Mouse (Mus musculus) lung, embryonic 14.5 days (tissue): Measurements from ENCODE around the gene Tmem128. TPM values are rescaled to one million over a fixed set of nuclear protein-coding genes. Genes with fewer than 3 reads are reported as not detected.

ENCODE experiments used
- ATAC-seq: fragments of 200-750 bp; cut with Nextera tagmentation; 2 replicates; pipeline ENCODE4 v1.8.0; 2017; ENCODE audit warnings: mild to moderate bottlenecking, moderate TSS enrichment, moderate library complexity; ENCODE audit not compliant: insufficient read depth
- DNase-seq: peaks from one replicate; pipeline ENCODE4 v3.0.0-alpha.2; 2015
- H3K27ac ChIP-seq: fragments of 300-500 bp; sonication (generic); 2 replicates; pipeline ENCODE4 v1.5.1; 2014; ENCODE audit warnings: low read depth, mild to moderate bottlenecking, moderate library complexity
- H3K27me3 ChIP-seq: fragments of 300-500 bp; sonication (generic); 2 replicates; pipeline ENCODE4 v1.6.1; 2014; ENCODE audit warnings: low read length, control low read depth; ENCODE audit not compliant: insufficient read depth
- H3K36me3 ChIP-seq: fragments of 300-500 bp; sonication (generic); 2 replicates; pipeline ENCODE4 v1.6.1; 2014; ENCODE audit warnings: control low read depth; ENCODE audit not compliant: insufficient read depth
- H3K4me1 ChIP-seq: fragments of 300-500 bp; sonication (generic); 2 replicates; pipeline ENCODE4 v1.6.1; 2014; ENCODE audit warnings: antibody characterized with exemption, control low read depth; ENCODE audit not compliant: insufficient read depth
- H3K4me2 ChIP-seq: fragments of 300-500 bp; sonication (generic); 2 replicates; pipeline ENCODE4 v1.6.1; 2014; ENCODE audit warnings: mild to moderate bottlenecking
- H3K4me3 ChIP-seq: fragments of 300-500 bp; sonication (generic); 2 replicates; pipeline ENCODE4 v1.5.1; 2014; ENCODE audit warnings: low read depth, low read length
- H3K9ac ChIP-seq: fragments of 300-500 bp; sonication (generic); 2 replicates; pipeline ENCODE4 v1.6.1; 2014
- H3K9me3 ChIP-seq: fragments of 300-500 bp; sonication (generic); 2 replicates; pipeline ENCODE4 v1.6.1; 2016; ENCODE audit warnings: low read depth, low read length, control low read depth
- CTCF ChIP-seq: IDR thresholded peaks from 2 replicates; pipeline ENCODE4 v1.5.1; 2016; ENCODE audit warnings: antibody characterized with exemption, low read depth
- WGBS: fragments of 180-500 bp; shearing (Covaris S2); extraction: QIAGEN DNeasy Blood & Tissue Kit; methylation state at CpG from one replicate; pipeline ENCODE4 v1.1.7; 2014; 5-methylcytosine and 5-hydroxymethylcytosine counted together
- polyA plus RNA-seq: library from polyadenylated mRNA; unstranded; fragments of >200 nt; fragmentation: Nextera tagmentation; extraction: Ambion mirVana; gene quantifications from 2 replicates; pipeline ENCODE4 v1.2.1, GENCODE M21; 2014

Gene Tmem128
- polyA plus RNA-seq, 1 experiment from 2014 or later: 78.9 TPM

DNA sequence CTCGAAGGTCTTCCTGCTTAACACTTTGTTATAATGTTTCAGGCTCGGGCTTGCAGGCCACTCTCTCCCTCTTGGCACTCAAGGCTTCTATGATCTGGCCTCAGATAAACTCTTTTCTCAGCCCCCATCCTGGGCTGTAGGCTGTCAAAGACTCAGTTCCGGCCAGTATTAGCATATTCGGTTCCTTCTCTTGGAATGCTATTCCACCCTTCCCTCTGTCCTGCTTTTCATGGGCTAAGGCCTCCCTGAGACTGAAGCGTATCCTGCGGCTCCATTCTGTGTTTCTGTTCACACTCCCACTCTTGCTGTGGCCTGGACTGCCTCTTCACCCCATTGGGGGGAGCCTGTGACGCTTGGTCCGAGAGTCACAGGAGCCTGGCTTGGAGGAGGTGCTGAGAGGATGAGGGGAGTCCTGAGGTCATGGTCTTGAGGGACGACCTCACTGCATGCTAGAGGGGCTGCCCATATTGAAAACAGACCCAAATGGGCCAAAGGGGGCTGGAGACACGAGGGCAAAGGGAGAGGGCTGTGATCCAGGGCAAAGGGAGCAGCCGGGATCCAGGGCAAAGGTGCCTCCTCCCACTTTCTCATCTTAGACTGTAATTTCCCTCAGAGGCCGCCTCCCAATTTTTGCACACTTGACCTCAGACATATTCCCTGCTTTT, 18.1 kb downstream of the Tmem128 start:
- Histone ChIP-seq H3K4me3 (no peak overlapping the region), H3K27ac (no peak overlapping the region), H3K4me1 (no peaks in the 10 kb centered on the region), H3K9ac (no peak overlapping the region), H3K36me3 (no peaks in the 10 kb centered on the region), H3K9me3 (no peaks in the 10 kb centered on the region), H3K27me3 (peaks cover 46% of the 10 kb centered on the region), H3K4me2 (no peak overlapping the region; the same call in 1 of the 2 replicates)
- no peak for TF ChIP-seq CTCF
- no peak for ATAC-seq
- 13% methylated on average over 12 of the region's 12 CpGs for WGBS
- no peak for DNase-seq

DNA sequence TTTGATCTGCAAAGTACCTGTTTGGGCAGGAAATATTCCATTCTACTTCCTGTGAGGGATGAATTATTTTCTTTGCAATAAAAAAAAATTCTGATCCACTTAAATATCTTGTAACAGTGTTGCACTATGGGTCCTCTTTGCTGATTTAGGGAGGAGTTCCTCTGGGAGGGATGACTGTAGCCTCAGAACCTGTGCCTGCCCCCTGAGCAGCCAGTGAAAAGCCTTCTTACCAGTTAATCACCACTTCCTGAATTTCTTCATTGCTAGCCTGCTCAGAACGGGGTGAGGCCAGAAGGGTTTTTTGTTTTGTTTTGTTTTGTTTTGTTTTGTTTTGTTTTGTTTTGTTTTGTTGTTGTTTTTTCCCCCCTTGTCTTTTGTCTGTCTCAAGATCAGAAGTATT, 20.1 kb downstream of the Tmem128 start:
- Histone ChIP-seq H3K4me1 (no peaks in the 10 kb centered on the region), H3K9me3 (no peaks in the 10 kb centered on the region), H3K4me3 (no peak overlapping the region), H3K9ac (no peak overlapping the region), H3K27ac (no peak overlapping the region), H3K4me2 (no peak overlapping the region), H3K36me3 (no peaks in the 10 kb centered on the region), H3K27me3 (peaks cover 44% of the 10 kb centered on the region)
- WGBS: 18% methylated on average over 1 of the region's 1 CpGs
- DNase-seq (no peak), ATAC-seq (no peak)
- no peak for TF ChIP-seq CTCF

DNA sequence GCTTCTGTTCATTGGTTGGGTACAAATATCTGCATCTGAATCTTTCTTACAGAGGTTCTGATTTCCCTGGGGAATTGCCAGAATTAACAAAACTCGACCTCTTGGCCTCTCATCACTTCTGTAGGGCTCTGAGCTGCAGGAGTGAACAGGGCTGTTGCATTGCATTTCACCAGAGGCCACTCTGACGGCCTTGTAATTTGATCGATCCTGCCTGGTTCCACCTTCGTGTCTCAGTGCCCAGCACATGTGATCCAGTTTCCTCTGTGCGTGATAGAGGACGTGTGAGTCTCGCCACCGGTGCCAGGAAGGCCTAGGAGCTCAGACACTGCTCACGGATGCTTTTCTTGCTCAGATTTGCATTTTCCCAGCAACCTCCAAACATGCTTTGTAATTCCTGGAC, 25.7 kb downstream of the Tmem128 start:
- no peak for ATAC-seq
- H3K27ac ChIP-seq: no peak overlapping the region

DNA sequence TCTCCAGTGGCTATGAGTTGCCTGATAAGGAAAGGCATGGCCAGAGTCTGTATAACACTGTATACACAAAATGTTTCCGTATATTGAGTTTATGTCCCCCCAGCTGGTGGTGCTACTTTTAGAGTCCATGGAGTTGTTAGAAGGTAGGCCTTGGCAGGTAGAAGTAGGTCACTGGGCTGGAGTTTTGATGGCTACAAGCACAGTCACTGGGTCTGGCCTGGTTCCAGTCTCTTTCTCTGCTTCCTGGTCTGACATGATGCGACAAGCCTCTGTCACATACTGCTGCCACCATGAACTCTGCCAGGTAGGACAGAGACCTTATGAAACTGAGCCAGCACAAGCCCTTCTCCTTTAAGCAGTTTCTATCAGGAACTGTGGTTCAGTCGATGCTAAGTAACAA, 28.5 kb downstream of the Tmem128 start:
- no peak for ATAC-seq
- WGBS: 80% methylated on average over 3 of the region's 3 CpGs
- DNase-seq: no peak
- Histone ChIP-seq H3K4me2 (no peak overlapping the region), H3K27me3 (no peaks in the 10 kb centered on the region), H3K9ac (no peak overlapping the region), H3K9me3 (no peaks in the 10 kb centered on the region), H3K4me1 (no peaks in the 10 kb centered on the region), H3K36me3 (no peaks in the 10 kb centered on the region), H3K4me3 (no peak overlapping the region), H3K27ac (no peak overlapping the region)
- no peak for TF ChIP-seq CTCF

More for the DNA sequence above, 25.7 kb downstream of the Tmem128 start:
- DNase-seq: no peak
- no peaks in the 10 kb centered on the region for H3K9me3 ChIP-seq
- no peak for TF ChIP-seq CTCF
- H3K4me2 ChIP-seq: no peak overlapping the region
- no peaks in the 10 kb centered on the region for H3K27me3 ChIP-seq
- no peaks in the 10 kb centered on the region for H3K4me1 ChIP-seq
- 60% methylated on average over 9 of the region's 9 CpGs for WGBS
- no peaks in the 10 kb centered on the region for H3K36me3 ChIP-seq
- no peak overlapping the region for H3K9ac ChIP-seq
- H3K4me3 ChIP-seq: no peak overlapping the region

DNA sequence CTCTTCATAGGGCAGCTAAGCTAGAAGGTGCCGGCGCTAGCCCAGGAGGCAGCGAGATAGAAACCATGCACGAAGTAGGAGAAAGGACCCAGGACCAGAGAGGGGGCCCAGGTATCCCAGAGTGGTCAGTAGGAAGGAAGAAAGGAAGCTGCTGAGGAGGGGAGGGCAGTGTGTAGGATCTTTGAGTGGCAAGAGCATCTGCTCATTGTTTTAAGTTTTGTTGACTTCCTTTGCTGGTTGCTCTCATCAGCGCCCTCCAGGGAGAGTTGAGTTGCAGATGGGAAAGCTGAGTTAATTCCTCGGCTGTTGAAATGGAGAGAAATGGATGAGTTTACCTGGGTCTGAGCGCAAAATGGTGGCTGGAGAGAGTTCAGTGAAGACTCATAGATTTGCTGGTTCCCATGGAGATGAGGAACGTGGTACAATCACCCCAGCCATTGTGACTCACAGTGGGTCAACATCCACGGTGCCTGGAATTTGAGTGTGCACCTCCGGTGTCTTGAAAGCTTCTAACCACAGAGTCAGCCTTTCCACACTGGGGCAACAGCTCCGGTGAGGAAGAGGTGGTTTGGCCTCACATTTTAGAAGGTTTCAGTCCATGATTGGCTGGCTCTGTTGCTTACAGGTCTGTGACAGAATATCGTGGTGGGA, 41.9 kb downstream of the Tmem128 start:
- no peak for TF ChIP-seq CTCF
- WGBS: 85% methylated on average over 12 of the region's 12 CpGs
- ATAC-seq (no peak), DNase-seq (no peak)
- Histone ChIP-seq H3K4me2 (no peak overlapping the region), H3K27me3 (no peaks in the 10 kb centered on the region), H3K36me3 (no peaks in the 10 kb centered on the region), H3K9ac (no peak overlapping the region), H3K4me1 (no peaks in the 10 kb centered on the region), H3K9me3 (no peaks in the 10 kb centered on the region), H3K27ac (no peak overlapping the region), H3K4me3 (no peak overlapping the region)

DNA sequence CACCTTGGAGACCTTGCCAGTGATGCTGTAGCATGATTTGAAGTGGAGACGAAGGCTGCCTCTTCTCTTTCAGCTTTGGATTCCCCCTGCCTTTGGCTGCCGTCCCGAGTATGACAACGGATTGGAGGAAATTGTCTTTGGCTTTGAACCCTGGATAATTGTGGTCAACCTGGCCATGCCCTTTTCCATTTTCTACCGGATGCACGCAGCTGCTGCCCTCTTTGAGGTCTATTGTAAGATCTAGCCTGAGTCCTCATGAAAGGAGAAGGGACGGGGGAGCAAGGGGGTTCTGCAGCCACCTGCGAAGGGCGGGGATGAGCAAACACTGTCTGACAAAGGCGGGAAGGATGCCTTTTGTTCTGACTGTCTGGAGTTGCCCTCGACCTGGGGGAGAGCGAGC, 42.7 kb downstream of the Tmem128 start:
- Histone ChIP-seq H3K27ac (no peak overlapping the region), H3K36me3 (no peaks in the 10 kb centered on the region), H3K4me2 (no peak overlapping the region), H3K9me3 (no peaks in the 10 kb centered on the region), H3K27me3 (no peaks in the 10 kb centered on the region), H3K4me3 (no peak overlapping the region), H3K4me1 (no peaks in the 10 kb centered on the region), H3K9ac (no peak overlapping the region)
- ATAC-seq: no peak
- no peak for TF ChIP-seq CTCF
- 45% methylated on average over 12 of the region's 12 CpGs for WGBS
- no peak for DNase-seq

DNA sequence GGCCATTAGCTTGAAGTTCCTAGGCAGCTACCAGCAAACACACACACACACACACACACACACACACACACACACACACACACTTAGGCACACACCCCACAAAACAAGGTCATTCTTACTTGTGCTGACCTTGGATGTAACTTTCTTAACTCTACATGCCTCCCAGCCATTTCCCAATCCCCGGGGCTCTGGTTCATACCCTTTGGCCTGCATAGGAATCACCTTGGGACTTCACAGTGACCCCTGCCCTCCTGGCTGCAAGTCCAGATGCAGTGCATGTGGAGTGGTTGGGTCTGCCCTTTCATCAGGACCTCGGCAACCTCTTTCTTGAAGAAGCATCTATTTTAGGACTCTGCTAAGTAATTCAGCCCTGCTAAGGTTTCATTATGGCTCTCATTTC, 45.3 kb downstream of the Tmem128 start:
- H3K9me3 ChIP-seq: no peaks in the 10 kb centered on the region
- ATAC-seq (no peak), DNase-seq (no peak)
- 74% methylated on average over 2 of the region's 2 CpGs for WGBS
- H3K27me3 ChIP-seq: no peaks in the 10 kb centered on the region
- H3K4me3 ChIP-seq: no peak overlapping the region
- H3K4me2 ChIP-seq: no peak overlapping the region
- no peaks in the 10 kb centered on the region for H3K36me3 ChIP-seq
- no peaks in the 10 kb centered on the region for H3K4me1 ChIP-seq
- TF ChIP-seq CTCF: no peak
- H3K27ac ChIP-seq: no peak overlapping the region
- no peak overlapping the region for H3K9ac ChIP-seq
